Mouse (Mus musculus): ENCODE results near the gene Clec1a.

Clec1a gene

GRCm38 (mm10) chr6:129403391-129403790 lies 48.4 kb downstream of the Clec1a start:
- DNase-seq, result no peak

GRCm38 (mm10) chr6:129402404-129402803 lies 49.4 kb downstream of the Clec1a start:
- DNase-seq, result no peak

GRCm38 (mm10) chr6:129399945-129400344 lies 51.9 kb downstream of the Clec1a start:
- DNase-seq, result peak; percentile 66

- DNase-seq, result no peak
Observed at GRCm38 (mm10) chr6:129396997-129397396, 54.8 kb downstream of the Clec1a start, which contains the start of gene Clec1b. Gene Clec1b, plus strand, starts transcription at chr6:129397297.

GRCm38 (mm10) chr6:129393732-129394131 lies 58.1 kb downstream of the Clec1a start:
- DNase-seq, result no peak

- DNase-seq, result no peak
Observed at GRCm38 (mm10) chr6:129393087-129393720, 58.6 kb downstream of the Clec1a start.

DNA sequence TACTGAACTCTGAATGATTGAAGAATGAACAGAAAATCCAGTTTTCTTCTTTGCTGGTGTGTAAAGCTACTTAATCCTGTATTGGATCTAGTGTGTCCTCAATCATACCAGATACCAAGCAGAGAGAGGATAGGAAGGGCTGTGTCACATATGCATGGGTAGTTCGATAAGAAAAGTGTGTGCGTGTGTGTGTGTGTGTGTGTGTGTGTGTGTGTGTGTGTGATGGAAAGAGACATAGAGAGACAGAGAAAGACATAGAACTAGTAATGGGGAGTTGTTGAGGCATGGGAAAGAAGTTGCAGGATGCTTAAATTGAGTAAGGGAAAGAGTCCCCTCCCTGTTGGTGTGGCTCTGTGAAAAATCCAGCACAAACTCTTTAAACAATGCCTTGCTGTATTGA lies 66.0 kb downstream of the Clec1a start, which contains the start of gene Clec12b:
Gene Clec12b (minus strand): TSS at position 101 of the 400 bp plus-strand sequence.
- DNase-seq, result no peak

DNA sequence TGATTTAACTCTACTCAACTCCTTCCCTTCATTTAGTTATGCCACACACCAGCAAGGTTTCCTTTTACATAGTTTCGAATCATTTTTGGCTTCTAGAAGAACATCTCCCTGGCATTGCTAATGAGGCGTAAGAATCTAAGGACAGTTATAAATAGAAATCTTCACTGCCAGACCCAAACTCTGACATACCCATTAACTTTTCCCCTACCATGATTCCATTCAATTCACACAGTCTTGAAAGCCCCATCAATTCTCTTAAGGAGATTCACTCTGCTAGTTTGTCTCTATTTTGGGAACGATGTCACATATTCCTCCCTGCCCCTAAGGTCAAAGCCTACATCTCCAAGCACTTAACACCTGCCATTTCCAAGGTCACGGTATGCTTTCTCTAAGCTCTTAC lies 66.8 kb downstream of the Clec1a start:
- DNase-seq, result no peak

GRCm38 (mm10) chr6:129383466-129383865 lies 68.3 kb downstream of the Clec1a start:
- DNase-seq, result no peak

DNA sequence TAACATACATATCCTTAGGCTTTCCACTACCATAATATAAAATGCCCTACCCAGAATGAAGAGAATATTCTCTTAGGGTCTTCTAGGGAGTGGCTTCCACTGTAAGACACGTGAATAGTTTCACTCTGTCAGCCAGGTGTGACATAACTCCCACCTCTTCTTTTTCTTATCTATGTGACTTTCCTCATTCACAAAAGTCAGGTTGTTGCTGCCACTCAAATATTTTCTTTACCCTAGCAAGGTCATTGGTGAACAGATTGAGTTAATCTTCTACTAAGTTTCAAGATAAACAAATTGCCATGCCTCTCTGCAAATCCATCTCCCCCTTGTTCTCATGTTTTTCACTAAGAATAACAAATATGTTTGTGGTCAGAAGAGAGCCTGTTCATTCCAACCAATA lies 70.1 kb downstream of the Clec1a start:
- no peak for DNase-seq

DNA sequence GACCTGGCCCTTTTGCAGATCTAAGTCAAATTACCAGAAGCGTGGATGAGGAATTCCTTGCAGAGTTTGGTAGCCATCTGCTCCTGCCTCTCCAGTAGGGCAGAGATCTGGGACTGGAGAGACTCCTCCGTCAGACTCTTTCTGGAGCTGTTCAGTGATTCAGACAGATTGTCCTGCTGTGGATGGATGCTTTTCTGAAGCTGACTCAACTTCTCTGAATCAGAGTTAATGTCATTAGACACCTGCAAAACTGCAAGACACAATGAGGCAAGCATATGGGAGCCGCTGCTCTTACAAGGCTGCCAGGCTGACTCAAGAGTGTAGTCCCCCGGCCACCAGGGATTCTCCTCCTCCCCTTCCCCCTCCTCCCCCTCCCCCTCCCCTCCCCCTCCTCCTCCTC lies 71.3 kb downstream of the Clec1a start:
- peak; percentile 7 for DNase-seq

DNA sequence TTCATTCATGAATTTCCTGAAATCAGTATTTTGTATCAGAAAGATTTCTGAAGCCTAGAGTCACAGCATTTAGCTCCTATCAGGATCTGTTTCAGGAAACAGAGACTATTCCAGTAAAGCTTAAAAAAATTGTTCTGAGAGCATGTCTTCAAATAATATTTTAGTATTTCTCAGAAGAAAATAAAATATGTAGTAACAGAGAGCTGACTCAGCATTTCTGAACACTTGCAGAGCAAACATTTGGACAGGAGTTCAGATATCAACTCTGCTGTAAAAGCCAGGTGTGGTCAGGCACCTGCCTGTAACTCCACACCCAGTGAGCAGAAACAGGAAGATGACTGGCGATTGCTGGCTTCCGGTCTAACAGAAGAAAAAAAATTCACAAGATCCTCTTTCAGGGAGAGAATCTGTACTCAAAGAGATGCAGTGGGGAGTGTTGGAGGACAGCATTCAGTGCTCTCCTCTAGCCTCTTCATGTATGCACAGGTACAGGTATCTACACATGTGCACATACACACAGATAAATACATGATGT lies 76.8 kb downstream of the Clec1a start:
- DNase-seq, result no peak
